Mouse (Mus musculus) stomach, embryonic 14.5 days (tissue): Measurements from ENCODE around the gene Idua. TPM values are rescaled to one million over a fixed set of nuclear protein-coding genes. Genes with fewer than 3 reads are reported as not detected.

Experiments used
- ATAC-seq: fragments of 200-750 bp; cut with Nextera tagmentation; 2 replicates; pipeline ENCODE4 v1.8.0; 2017; ENCODE audit warnings: low read depth, moderate TSS enrichment; ENCODE audit not compliant: insufficient number of reproducible peaks, insufficient read depth, low FRiP score
- H3K27ac ChIP-seq: fragments of 300-500 bp; sonication (generic); 2 replicates; pipeline ENCODE4 v1.5.1; 2014; ENCODE audit warnings: mild to moderate bottlenecking, low read length, moderate library complexity, mixed read lengths
- H3K27me3 ChIP-seq: fragments of 300-500 bp; sonication (generic); 2 replicates; pipeline ENCODE4 v1.6.1; 2014; ENCODE audit warnings: low read length, control low read depth, mixed read lengths; ENCODE audit not compliant: control insufficient read depth, insufficient read depth
- H3K36me3 ChIP-seq: fragments of 300-500 bp; sonication (generic); 2 replicates; pipeline ENCODE4 v1.6.1; 2014; ENCODE audit warnings: mild to moderate bottlenecking, control low read depth, low read length, moderate library complexity, mixed read lengths; ENCODE audit not compliant: control insufficient read depth, insufficient read depth
- H3K4me1 ChIP-seq: fragments of 300-500 bp; sonication (generic); 2 replicates; pipeline ENCODE4 v1.6.1; 2014; ENCODE audit warnings: low read length, control low read depth, mixed read lengths; ENCODE audit not compliant: control insufficient read depth, insufficient read depth
- H3K4me2 ChIP-seq: fragments of 300-500 bp; sonication (generic); replicated peaks from 2 replicates; pipeline ENCODE4 v1.6.1; 2014; ENCODE audit warnings: low read depth, low read length, control low read depth
- H3K4me3 ChIP-seq: fragments of 300-500 bp; sonication (generic); 2 replicates; pipeline ENCODE4 v1.5.1; 2014; ENCODE audit warnings: low read depth, low read length, control low read depth
- H3K9ac ChIP-seq: fragments of 300-500 bp; sonication (generic); replicated peaks from 2 replicates; pipeline ENCODE4 v1.6.1; 2014; ENCODE audit warnings: low read depth, mild to moderate bottlenecking, control low read depth, low read length, moderate library complexity, mixed read lengths
- H3K9me3 ChIP-seq: fragments of 300-500 bp; sonication (generic); 2 replicates; pipeline ENCODE4 v1.6.1; 2016; ENCODE audit warnings: low read depth, low read length, control low read depth; ENCODE audit not compliant: control insufficient read depth
- WGBS: fragments of 180-500 bp; shearing (Covaris S2); extraction: QIAGEN DNeasy Blood & Tissue Kit; methylation state at CpG from one replicate; pipeline ENCODE4 v1.1.7; 2014; 5-methylcytosine and 5-hydroxymethylcytosine counted together
- polyA plus RNA-seq: library from polyadenylated mRNA; unstranded; fragments of >200 nt; fragmentation: Nextera tagmentation; extraction: Ambion mirVana; gene quantifications from 2 replicates; pipeline ENCODE4 v1.2.1, GENCODE M21; 2014

Idua gene
- polyA plus RNA-seq, 1 experiment from 2014 or later: 18.0 TPM

DNA sequence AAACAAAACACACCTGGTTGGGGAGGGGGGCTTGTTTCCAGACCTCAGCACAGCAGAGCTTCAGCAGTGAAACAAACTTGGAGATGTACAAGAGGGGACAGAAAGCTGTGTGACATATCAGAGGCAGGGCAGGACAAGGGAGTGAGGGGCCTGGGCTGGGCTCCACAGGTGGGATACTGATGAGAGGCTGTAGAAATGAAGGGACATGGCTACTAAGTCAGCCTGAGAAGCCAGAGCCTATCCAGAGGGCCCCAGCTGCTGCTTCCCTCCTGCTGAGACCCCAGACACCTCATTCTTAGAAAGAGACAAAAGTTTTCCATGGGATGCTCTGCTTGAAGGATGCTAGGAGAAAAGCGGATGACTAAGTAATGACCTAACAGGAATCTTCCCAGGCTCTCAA, 1.5 kb upstream of the Idua start:
- H3K4me3 ChIP-seq: no peak overlapping the region
- H3K27ac ChIP-seq: no peak overlapping the region
- peaks cover 23% of the 10 kb centered on the region for H3K36me3 ChIP-seq
- no peaks in the 10 kb centered on the region for H3K9me3 ChIP-seq
- no peak for ATAC-seq
- no peaks in the 10 kb centered on the region for H3K27me3 ChIP-seq
- 88% methylated on average over 1 of the region's 1 CpGs for WGBS
- peaks cover 5% of the 10 kb centered on the region; the same call in 1 of the 2 replicates for H3K4me1 ChIP-seq
- H3K4me2 ChIP-seq: no peak overlapping the region
- no peak overlapping the region for H3K9ac ChIP-seq

DNA sequence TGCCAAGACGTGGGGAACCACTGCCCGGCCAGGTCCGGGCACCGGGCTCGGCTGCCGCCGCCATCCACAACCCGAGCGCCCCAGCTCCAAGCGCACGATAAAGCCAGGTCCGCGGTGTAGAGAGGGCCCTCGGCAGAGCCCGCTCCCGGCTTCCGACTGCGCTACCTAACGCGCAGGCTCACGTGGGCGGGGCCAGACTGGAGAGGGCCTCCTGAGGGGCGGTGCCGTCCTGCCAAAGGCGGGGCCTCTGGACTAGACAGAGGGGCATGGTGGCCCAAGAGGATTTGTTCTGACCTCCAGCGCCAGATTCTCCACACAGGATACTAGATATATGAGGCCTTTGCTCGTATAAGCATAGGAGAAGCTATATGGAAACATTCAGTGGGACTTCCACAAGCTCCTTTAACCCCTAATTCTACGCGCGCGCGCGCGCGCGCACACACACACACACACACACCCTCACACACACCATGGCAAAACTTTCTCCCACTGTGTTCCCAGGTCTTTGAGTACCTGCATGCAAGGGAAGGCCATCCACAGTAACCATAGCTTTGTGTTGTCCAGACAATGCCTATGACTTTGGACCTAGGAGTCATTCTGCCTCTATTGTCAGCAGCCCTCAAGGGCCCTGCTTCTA, 619 bp downstream of the Idua start:
- Histone ChIP-seq H3K4me3 (peak overlapping the region; percentile 62), H3K9ac (peak overlapping the region; percentile 74), H3K36me3 (peaks cover 8% of the 10 kb centered on the region; the same call in 1 of the 2 replicates), H3K27me3 (no peaks in the 10 kb centered on the region), H3K27ac (no peak overlapping the region), H3K4me2 (peak overlapping the region; percentile 44), H3K9me3 (no peaks in the 10 kb centered on the region), H3K4me1 (peaks cover 5% of the 10 kb centered on the region; the same call in 1 of the 2 replicates)
- 13% methylated on average over 35 of the region's 36 CpGs for WGBS
- ATAC-seq: peak; percentile 99

GRCm38 (mm10) chr5:108662772-108663171, 2.6 kb downstream of the Idua start:
- no peak for ATAC-seq
- Histone ChIP-seq H3K9me3 (no peaks in the 10 kb centered on the region), H3K4me1 (peaks cover 5% of the 10 kb centered on the region; the same call in 1 of the 2 replicates), H3K27ac (no peak overlapping the region), H3K9ac (no peak overlapping the region), H3K4me3 (no peak overlapping the region), H3K27me3 (no peaks in the 10 kb centered on the region), H3K36me3 (0 out of 2 replicates have a peak, but pooled peaks cover 3% of the 10 kb centered on the region), H3K4me2 (no peak overlapping the region)
- 83% methylated on average over 4 of the region's 4 CpGs for WGBS

- no peak for ATAC-seq
- WGBS: 41% methylated on average over 3 of the region's 3 CpGs
- Histone ChIP-seq H3K27ac (no peak overlapping the region), H3K36me3 (no peaks in the 10 kb centered on the region), H3K4me3 (no peak overlapping the region), H3K4me2 (no peak overlapping the region), H3K9me3 (no peaks in the 10 kb centered on the region), H3K9ac (no peak overlapping the region), H3K4me1 (0 out of 2 replicates have a peak, but pooled peaks cover 5% of the 10 kb centered on the region), H3K27me3 (no peaks in the 10 kb centered on the region)
Observed at GRCm38 (mm10) chr5:108665066-108665465, 4.9 kb downstream of the Idua start.

DNA sequence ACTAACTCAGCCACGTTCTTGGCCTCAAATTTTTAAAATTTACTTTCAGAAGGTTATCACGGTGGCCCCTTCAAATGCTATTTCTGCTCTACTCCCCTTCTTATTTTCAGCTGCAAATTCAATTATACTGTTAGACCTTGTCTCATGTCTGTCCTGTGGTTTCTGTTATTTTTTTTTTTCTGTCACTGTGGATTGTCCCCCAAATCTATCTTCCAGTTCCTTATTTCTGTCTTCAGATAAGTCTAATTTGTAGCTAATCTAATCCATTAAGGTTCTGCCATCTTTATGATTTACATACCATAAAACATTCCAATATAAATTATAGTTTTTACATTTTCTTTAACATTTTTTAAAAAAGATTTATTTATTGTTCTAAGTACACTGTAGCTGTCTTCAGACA, 7.2 kb downstream of the Idua start:
- Histone ChIP-seq H3K4me3 (no peak overlapping the region), H3K4me1 (0 out of 2 replicates have a peak, but pooled peaks cover 6% of the 10 kb centered on the region), H3K9ac (no peak overlapping the region), H3K27ac (no peak overlapping the region), H3K27me3 (no peaks in the 10 kb centered on the region), H3K4me2 (no peak overlapping the region), H3K36me3 (0 out of 2 replicates have a peak, but pooled peaks cover 5% of the 10 kb centered on the region), H3K9me3 (no peaks in the 10 kb centered on the region)
- 68% methylated on average over 2 of the region's 2 CpGs for WGBS
- ATAC-seq: no peak

- Histone ChIP-seq H3K9ac (no peak overlapping the region), H3K9me3 (no peaks in the 10 kb centered on the region), H3K4me1 (0 out of 2 replicates have a peak, but pooled peaks cover 6% of the 10 kb centered on the region), H3K4me3 (peak overlapping the region; percentile 49), H3K36me3 (0 out of 2 replicates have a peak, but pooled peaks cover 5% of the 10 kb centered on the region), H3K4me2 (peak overlapping the region; percentile 76), H3K27me3 (no peaks in the 10 kb centered on the region), H3K27ac (peak overlapping the region; percentile 87; the same call in 1 of the 2 replicates)
- WGBS: 17% methylated on average over 3 of the region's 3 CpGs
- no peak for ATAC-seq
Observed at GRCm38 (mm10) chr5:108668387-108668932, 8.3 kb downstream of the Idua start.

GRCm38 (mm10) chr5:108668977-108669936, 9.1 kb downstream of the Idua start, which contains the start of gene Dgkq:
Dgkq (minus strand) TSS chr5:108669672.
- Histone ChIP-seq H3K27me3 (no peaks in the 10 kb centered on the region), H3K27ac (peak within 1 kb of the TSS; percentile 87), H3K4me3 (peak within 1 kb of the TSS; percentile 49), H3K4me2 (peak within 1 kb of the TSS; percentile 76), H3K4me1 (0 out of 2 replicates have a peak, but pooled peaks cover 6% of the 10 kb centered on the region), H3K36me3 (0 out of 2 replicates have a peak, but pooled peaks cover 5% of the 10 kb centered on the region), H3K9ac (peak within 1 kb of the TSS; percentile 65), H3K9me3 (no peaks in the 10 kb centered on the region)
- 5% methylated on average over 43 of the region's 43 CpGs for WGBS
- ATAC-seq: peak; percentile 85

DNA sequence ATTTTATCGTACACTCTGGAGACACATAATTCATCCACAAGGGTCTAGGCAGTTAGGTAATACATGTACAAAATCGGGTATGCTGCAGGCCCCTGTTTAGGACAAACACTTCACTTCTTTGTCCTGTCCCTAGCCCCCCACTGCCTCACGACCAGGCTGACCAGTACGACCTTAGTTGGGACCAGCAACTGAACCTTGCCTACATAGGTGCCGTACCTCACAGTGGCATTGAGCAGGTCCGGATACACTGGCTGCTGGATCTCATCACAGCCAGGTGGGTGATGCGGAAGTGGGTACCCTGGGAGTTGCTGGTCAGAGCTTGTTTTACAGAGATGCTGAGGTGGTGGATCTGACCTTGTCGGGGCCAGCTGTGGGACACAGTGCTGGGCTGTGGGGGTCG, 9.9 kb downstream of the Idua start:
- no peak overlapping the region for H3K27ac ChIP-seq
- no peak for ATAC-seq
- WGBS: 78% methylated on average over 9 of the region's 9 CpGs

More for the DNA sequence above, 9.9 kb downstream of the Idua start:
- no peaks in the 10 kb centered on the region for H3K27me3 ChIP-seq
- H3K4me2 ChIP-seq: peak overlapping the region; percentile 76
- H3K4me3 ChIP-seq: peak overlapping the region; percentile 49
- no peaks in the 10 kb centered on the region for H3K9me3 ChIP-seq
- H3K4me1 ChIP-seq: 0 out of 2 replicates have a peak, but pooled peaks cover 6% of the 10 kb centered on the region
- 0 out of 2 replicates have a peak, but pooled peaks cover 5% of the 10 kb centered on the region for H3K36me3 ChIP-seq
- H3K9ac ChIP-seq: no peak overlapping the region
